Mouse (Mus musculus): Measurements from ENCODE around the gene Homez. TPM values are rescaled to one million over a fixed set of nuclear protein-coding genes. Genes with fewer than 3 reads are reported as not detected.

Gene Homez
- polyA plus RNA-seq, 1 experiment = 9.0 TPM

GRCm38 (mm10) chr14:54806124-54806523 is 64.6 kb downstream of the Homez start:
- no peak for DNase-seq (ENCODE audit: extremely low spot score in 1 of 2, low spot score in 1 of 2)

Other genes starting within 250 kb of the Homez start
- 0.46 and 0.54 TPM in 2 replicates for gene Psmb11, start 249.5 kb downstream of the Homez start, polyA plus RNA-seq (2012; rRNA removed)
- gene Gm17606, start 230.0 kb downstream of the Homez start, polyA plus RNA-seq (2012; rRNA removed) = not detected in 2 replicates
- gene Cdh24, start 229.6 kb downstream of the Homez start, polyA plus RNA-seq (2012; rRNA removed) = 15.1 and 18.1 TPM in 2 replicates
- 36.3 and 36.6 TPM in 2 replicates for gene 1700123O20Rik, start 184.7 kb downstream of the Homez start, polyA plus RNA-seq (2012; rRNA removed)
- gene Acin1, start 184.0 kb downstream of the Homez start, polyA plus RNA-seq (2012; rRNA removed) = 239 and 246 TPM in 2 replicates
- 0.08 and 0.20 TPM in 2 replicates for gene Gm29776, start 172.1 kb downstream of the Homez start, polyA plus RNA-seq (2012; rRNA removed)
- 0.17 TPM in 1 of 2 replicates, not detected in the other for gene Cebpe, start 158.8 kb downstream of the Homez start, polyA plus RNA-seq (2012; rRNA removed)
- 41.2 and 43.0 TPM in 2 replicates for gene Slc7a8, start 89.0 kb downstream of the Homez start, polyA plus RNA-seq (2012; rRNA removed)
- 0.13 TPM in 1 of 2 replicates, not detected in the other for gene Rnf212b, start 56.8 kb downstream of the Homez start, polyA plus RNA-seq (2012; rRNA removed)
- 13.7 and 16.1 TPM in 2 replicates for gene Ppp1r3e, start 6.6 kb upstream of the Homez start, polyA plus RNA-seq (2012; rRNA removed)
- gene Bcl2l2, start 12.4 kb upstream of the Homez start, polyA plus RNA-seq (2012; rRNA removed) = 92.6 and 107 TPM in 2 replicates
- gene Gm20521, start 12.5 kb upstream of the Homez start, polyA plus RNA-seq (2012; rRNA removed) = 0.90 TPM in 1 of 2 replicates, not detected in the other
- 466 and 555 TPM in 2 replicates for gene Pabpn1, start 21.5 kb upstream of the Homez start, polyA plus RNA-seq (2012; rRNA removed)
- gene Slc22a17, start 42.2 kb upstream of the Homez start, polyA plus RNA-seq (2012; rRNA removed) = 744 and 786 TPM in 2 replicates
- 13.4 and 14.5 TPM in 2 replicates for gene Efs, start 55.2 kb upstream of the Homez start, polyA plus RNA-seq (2012; rRNA removed)
- gene Il25, start 61.7 kb upstream of the Homez start, polyA plus RNA-seq (2012; rRNA removed) = 0.46 and 0.90 TPM in 2 replicates
- gene Cmtm5, start 65.3 kb upstream of the Homez start, polyA plus RNA-seq (2012; rRNA removed) = 120 and 147 TPM in 2 replicates
- 0.02 and 0.17 TPM in 2 replicates for gene Myh6, start 96.0 kb upstream of the Homez start, polyA plus RNA-seq (2012; rRNA removed)
- gene Gm17428, start 106.0 kb upstream of the Homez start, polyA plus RNA-seq (2012; rRNA removed) = not detected in 2 replicates
- gene Myh7, start 123.7 kb upstream of the Homez start, polyA plus RNA-seq (2012; rRNA removed) = 26.8 and 29.3 TPM in 2 replicates
- gene Ngdn, start 144.5 kb upstream of the Homez start, polyA plus RNA-seq (2012; rRNA removed) = 36.5 and 37.2 TPM in 2 replicates
- 13.4 and 15.0 TPM in 2 replicates for gene Zfhx2, start 221.4 kb upstream of the Homez start, polyA plus RNA-seq (2012; rRNA removed)
- gene Thtpa, start 223.8 kb upstream of the Homez start, polyA plus RNA-seq (2012; rRNA removed) = 14.4 and 15.5 TPM in 2 replicates
- 15.5 and 18.3 TPM in 2 replicates for gene Ap1g2, start 235.6 kb upstream of the Homez start, polyA plus RNA-seq (2012; rRNA removed)
- gene Jph4, start 246.0 kb upstream of the Homez start, polyA plus RNA-seq (2012; rRNA removed) = 228 and 231 TPM in 2 replicates